Mouse (Mus musculus): ENCODE results near the gene Cnot10.

The Cnot10 gene

DNA sequence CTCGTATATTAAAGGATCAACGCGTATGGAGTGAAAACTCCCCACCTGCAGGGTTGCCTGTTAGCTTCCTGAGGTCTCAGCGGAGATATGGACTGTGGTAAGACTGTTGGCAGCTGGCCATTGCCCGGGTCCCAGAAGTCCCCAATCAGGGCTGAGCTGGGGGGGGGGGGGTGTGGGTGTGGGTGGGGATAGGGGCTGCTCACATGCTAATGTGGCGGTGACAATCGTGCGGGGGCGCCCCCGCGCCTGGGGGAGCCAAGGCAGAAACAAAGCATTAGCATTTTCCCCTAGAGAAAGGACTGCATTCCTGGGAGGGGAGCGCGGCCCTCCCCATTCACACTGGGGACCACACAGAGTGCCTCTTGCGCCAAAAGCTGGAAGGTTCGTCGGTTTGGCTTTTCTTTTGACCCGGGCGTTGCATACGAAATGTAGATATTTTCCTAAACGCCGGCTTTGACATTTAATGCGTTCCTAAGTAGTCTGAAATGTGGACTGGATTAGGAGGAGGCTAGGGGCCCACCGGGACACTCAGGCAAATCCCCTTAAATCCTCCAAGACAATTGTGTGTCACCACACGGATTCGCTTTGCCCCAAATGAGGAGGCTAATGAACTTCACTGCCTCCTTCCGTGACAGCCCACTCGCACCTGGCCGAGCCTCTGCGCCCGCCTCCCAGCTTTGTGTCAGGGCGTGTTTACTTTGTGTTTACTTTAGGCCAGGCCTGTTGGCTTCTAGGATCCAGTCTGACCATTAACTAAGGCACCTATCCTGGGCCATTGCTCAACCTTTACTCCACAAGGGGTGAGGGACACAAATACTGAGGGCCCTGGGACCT, 55.6 kb downstream of the Cnot10 start:
- DNase-seq (ENCODE audit: low read depth, low spot score): no peak

DNA sequence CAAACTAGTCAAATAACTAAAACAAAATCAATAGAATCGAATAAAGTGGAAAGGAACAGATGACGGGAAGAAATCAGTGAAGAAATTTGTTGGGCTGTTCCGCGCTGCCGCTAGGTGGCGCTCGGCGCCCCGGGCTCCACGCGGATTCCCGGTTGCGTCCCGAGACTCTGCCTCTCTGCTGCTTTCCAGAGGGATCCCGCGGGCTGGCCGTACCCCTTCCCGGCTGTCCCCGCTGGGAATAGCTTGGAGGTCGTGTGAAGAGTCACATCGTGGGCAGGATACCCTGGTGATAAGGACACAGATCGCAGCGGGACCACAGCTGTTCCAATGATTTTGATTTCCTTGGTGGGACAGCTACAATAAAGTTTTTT, 56.2 kb downstream of the Cnot10 start:
- DNase-seq (ENCODE audit: low read depth, low spot score): no peak

- no peak for DNase-seq (ENCODE audit: low read depth, low spot score)
Measured at GRCm38 (mm10) chr9:114578646-114579045, 61.3 kb downstream of the Cnot10 start.

DNA sequence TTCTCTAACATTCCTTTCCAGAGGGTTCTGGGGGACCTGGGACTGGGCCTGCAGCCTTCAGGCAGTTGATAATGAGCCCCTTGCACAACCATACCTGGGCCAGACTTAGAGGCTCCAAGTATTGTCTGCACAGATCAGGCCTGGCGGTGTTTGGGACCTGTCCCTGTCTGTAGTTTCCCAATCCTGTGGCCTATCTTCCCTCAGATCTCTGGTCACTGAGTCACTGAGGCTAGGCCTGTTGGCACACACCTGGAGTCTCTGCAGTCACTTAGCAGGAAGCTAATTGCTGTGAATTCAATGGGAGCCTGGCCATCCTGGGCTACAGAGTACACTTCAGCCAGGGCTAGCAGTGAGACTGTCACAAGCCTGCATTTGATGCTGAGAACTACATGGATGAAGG, 64.0 kb downstream of the Cnot10 start:
- DNase-seq (ENCODE audit: low read depth, low spot score): no peak

DNA sequence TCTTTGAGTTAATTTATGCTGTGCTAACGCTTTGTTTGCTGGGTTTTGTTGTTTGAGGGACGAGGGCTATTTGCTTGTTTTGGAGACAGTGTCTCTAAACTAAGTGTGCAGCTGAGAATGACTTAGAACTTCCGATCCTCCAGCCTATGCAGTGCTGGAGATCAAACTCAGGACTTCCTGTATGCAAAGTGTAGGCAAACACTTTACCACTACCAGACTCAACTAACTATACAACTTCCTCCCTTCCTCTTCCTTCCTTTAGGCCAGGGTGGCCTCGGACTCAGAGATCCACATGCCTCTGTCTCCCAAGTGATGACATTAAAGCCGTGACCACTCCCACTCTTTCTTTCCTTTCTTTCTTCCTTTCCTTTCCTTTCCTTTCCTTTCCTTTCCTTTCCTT, 66.5 kb downstream of the Cnot10 start:
- DNase-seq (ENCODE audit: low read depth, low spot score): no peak

- no peak for DNase-seq (ENCODE audit: low read depth, low spot score)
Measured at GRCm38 (mm10) chr9:114568682-114569474, 71.1 kb downstream of the Cnot10 start.

GRCm38 (mm10) chr9:114564667-114565066, 75.3 kb downstream of the Cnot10 start:
- no peak for DNase-seq (ENCODE audit: low read depth, low spot score)

DNA sequence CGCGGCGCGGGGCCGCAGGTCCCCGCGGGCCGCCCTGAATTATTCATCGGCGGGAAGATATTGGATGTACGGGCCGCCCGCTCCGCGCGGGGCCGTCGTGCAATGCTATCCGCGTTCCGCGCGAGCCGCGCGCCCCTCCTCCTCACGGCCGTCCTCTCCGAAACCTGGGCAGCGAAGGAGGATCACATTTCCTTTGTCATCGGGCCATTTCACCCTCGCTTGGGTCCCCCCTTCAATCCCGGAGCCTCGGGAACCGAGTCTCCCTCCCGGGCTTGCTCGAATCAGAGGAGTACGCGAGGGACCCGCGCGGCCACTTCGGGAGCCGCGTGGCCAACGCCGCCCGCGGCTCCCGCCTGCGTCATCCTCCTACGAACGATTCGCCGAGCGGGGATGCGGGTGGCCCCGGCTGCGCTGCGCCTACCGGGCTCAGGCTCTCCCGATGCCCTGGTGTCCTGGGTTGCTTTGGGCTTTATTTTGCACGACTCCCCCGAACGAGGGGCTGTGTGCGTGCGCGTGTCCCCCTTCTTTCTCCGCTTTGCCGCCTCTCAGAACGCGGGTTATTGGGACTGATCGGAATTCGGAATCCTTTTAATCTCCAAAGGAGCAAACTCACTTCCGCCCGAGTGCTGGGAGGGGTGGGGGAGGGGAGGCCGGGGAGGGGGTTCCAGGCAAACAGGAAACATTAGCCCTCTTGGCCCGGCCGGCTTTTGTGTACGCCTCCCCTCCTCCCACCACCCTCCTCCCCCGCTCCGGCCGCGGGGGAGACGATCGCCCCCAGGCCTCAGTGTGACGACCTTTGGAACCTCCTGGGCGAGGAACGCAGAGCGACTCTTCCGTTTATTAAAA, 76.0 kb downstream of the Cnot10 start, which contains the start of gene Trim71:
Trim71 (minus strand) TSS at position 609 of the 846 bp plus-strand sequence.
- DNase-seq (ENCODE audit: low read depth, low spot score): no peak

- no peak for DNase-seq (ENCODE audit: low read depth, low spot score)
Measured at GRCm38 (mm10) chr9:114562919-114563751, 76.8 kb downstream of the Cnot10 start.

DNA sequence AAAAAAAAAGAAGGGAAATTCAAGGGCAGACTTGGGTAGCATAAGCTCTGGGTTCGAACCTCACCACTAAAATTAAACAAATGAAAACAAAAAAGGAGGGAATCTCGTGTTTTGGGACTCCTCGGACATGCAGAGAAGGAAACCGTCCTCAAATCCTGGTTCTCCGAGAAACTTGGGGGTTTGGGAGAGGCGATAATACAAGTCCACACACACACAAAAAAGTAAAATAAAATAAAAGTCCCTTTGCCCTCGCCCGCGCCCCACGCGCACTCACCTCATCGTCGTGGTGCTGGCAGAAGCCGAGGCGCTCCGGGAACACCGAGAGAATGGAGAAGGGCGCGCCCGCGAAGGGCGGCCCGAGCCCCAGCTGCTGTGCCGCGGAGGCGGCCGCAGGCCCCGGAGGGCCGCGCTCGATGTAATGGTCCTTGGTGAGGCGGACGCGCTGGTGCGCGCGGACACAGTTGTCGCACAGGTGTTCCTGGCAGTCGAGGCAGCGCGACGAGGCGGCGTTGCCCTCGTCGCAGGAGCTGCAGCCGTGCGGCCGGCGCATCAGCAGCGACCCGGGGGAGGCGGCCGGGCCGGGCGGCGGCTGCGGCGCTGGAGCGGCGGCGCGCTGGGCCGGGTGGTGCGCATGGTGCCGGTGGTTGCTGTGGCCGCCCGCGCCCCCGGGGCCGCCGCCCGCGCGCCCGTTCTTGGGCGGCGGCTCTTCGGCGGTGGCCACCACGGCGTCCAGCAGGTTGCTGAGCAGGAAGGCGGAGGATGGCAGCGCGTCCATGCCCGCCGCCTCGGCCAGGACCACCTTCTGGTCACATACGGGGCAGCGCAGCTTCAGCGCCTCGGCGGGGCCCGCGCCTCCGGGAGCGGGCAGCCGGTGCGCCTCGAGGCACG, 77.7 kb downstream of the Cnot10 start:
- DNase-seq (ENCODE audit: low read depth, low spot score): no peak

DNA sequence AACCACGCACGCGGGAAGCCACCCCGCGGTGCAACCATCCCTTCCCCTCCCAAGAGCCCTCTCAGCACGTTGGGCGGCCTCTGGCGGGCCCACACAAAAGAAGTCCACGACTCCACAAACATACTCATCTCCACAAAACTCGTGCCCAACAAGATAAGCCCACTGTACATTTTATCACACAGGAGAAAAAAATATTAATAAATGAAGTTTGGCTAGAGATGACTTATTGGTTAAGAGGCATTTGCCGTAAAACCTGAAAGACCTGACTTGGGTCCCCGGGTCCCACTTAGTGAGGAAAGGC, 78.4 kb downstream of the Cnot10 start:
- no peak for DNase-seq (ENCODE audit: low read depth, low spot score)

DNA sequence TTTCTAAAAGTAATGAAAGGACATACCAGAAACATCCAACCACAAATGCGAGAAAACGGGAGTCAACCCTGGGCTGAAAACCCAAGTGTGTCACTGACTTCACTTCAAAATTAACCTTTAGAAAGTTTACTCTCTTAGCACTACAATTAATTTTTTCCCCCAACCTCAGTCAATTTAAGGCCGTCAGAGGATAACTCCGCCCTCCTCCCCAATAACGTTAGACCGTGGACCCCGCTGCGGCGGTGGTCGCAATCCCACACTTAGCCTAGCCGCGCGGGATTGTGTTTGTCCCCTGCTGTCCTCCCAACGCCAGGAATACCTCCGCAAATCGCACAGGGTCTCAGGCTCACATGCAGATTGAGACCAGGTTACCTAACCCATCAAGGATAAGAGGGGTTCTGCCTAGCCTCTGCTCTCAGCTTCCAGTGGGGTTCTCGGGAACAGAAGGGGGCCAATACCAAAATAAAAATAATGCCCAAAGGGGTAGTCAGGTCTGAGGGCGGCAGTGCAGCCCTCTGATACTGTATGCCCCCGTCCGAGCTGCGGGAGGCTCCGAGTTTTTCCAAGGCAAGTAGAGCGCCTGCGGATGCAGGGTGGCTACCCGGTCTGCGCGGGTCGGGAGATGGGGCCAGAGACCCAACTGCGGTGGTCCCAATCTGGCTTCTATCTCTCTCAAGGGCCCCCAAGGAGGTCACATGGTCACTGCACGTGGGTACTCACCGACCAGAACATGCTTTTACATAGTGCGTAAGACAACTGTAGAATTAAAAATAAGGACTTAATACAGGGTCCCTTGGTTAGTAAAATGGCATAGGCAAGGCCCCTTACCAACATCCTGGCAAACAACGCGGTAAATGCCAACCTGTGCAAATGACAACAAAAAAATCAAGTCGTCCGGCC, 79.0 kb downstream of the Cnot10 start:
- DNase-seq (ENCODE audit: low read depth, low spot score): no peak

DNA sequence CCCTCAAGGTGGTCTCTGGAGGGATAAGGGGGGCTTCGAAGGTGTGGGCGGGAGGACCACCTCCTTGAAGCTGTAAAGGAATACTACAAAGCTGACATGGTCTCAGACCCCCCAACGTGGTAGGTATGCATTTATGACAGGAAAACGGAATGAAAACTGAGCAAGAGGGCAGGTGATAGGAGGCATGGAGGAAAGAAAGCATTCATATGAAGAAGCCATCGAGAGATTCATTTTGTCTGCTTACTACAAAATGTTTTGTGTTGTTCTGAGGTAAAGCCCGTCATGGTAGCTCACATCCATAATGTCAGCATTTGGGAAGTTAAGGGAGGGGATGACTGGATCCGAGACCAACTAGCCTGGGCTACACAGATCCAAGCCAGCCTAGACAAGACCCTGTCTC, 79.8 kb downstream of the Cnot10 start:
- DNase-seq (ENCODE audit: low read depth, low spot score): no peak

- no peak for DNase-seq (ENCODE audit: low read depth, low spot score)
Measured at GRCm38 (mm10) chr9:114557086-114557485, 82.9 kb downstream of the Cnot10 start.

DNA sequence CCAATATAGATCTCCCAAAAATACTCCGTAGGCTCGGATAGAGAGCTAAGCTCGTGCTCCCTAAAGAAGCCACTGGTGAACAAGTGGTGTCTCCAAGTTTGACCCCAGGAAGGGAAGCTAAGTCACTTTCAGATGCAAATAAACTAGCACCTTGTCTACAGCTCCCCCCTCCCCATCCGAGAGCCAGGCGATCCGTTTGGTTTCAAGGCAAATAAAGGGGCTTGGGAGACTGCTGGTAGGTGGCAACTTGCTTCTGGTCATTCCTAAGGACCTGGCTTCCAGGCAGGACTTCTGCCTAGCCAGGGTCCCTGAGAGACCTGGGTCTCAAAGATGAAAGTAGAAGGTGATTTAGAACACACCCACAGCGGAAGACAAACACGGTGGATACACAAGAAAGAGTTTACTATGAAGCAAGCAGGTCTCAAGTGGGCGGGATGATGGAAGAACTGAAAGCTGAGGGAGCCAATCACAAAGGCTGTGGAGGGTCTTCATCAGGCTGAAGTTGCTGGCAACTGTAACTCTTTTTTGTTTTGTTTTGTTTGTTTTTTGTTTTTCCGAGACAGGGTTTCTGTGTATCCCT, 83.6 kb downstream of the Cnot10 start:
- DNase-seq (ENCODE audit: low read depth, low spot score): no peak

DNA sequence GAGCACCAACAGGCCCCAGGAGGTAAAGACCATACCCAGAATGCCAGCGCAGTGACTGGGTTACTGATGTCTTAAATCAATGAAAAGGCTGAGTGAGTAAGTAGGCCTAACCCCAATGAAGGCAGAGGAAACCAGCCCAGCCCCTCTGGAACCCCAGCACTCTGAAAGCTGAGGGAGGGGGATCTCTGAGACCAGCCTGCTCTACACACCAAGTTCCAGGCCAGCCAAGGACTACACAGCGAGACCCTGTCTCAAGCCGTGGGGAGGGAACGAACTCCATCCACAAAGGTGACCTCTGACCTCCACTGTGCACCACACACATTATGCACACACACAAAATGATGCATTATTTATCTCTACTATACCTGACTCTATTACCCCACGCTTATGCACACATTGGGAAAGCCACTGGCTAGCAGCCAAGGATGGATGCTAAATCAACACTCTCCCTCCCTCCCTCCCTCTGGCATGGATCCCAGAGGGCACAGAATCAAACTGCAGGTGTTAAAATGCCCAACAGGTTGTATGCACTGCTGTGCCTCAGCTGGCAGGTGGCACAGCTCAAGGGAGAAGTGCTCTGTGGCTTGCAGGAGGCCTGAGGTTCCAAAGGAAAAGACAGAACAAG, 85.5 kb downstream of the Cnot10 start:
- DNase-seq (ENCODE audit: low read depth, low spot score): no peak

DNA sequence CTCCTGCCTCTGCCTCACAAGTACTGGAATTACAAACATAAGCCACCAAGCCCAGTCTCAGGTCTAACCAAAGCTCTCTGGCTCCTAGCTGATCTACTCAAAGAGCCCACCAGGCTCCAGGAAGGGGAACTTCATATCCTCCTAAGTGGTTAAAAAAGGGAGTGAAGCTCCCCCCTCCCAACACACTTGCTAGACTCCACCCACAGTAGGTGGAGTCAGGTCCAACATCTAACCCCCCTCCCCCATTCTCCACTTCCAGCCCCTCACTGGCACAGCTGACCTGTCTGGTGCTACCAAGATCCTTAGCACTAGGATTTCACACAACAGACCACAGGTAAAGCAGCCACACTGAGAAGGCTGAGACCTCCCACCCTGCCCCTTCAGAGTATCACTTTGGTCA, 86.2 kb downstream of the Cnot10 start:
- DNase-seq (ENCODE audit: low read depth, low spot score): no peak

- no peak for DNase-seq (ENCODE audit: low read depth, low spot score)
Measured at GRCm38 (mm10) chr9:114550033-114550432, 90.0 kb downstream of the Cnot10 start.

All from embryo, embryonic 11.5 days (tissue).